Comparison of ENCODE assay signal across 11 mouse cellular contexts in the genomic region with DNA sequence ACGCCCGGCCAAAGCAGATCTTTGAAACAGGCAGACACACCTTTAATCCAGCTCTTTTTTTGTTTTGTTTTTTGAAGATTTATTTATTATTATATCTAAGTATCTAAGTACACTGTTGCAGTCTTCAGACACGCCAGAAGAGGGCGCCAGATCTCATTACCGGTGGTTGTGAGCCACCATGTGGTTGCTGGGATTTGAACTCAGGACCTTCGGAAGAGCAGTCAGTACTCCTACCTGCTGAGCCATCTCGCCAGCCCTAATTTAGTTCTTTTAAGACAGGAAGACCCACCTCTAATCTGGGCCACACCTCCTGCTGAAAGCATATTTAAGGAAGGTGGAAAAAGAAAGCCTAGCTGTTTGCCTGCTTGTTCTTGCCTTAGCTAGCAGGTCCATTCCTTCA. TPM values are rescaled to one million over a fixed set of nuclear protein-coding genes. Genes with fewer than 3 reads are reported as not detected.
DNase-seq lines count a peak whose midpoint lies in the region; ATAC-seq and TF ChIP-seq lines count a peak whose summit lies in the region.
"Had no signal": no experiment of that assay in that cellular context is flagged by ENCODE, and none has a peak within 500 bp of the region (broad histone marks: within the 10 kb centered on the region; RNA-seq: fewer than 3 reads in every experiment).

No protein-coding gene starts in this region.

- H3K36me3 ChIP-seq in hindbrain, embryonic 11.5 days (ENCODE audit: control insufficient read depth, insufficient read depth, low read length): no peaks in the 10 kb centered on the region
- H3K36me3 ChIP-seq in hindbrain, embryonic 13.5 days: no peaks in the 10 kb centered on the region
- H3K36me3 ChIP-seq in midbrain, postnatal 0 days (ENCODE audit: insufficient read depth, low read length): no peaks in the 10 kb centered on the region
- H3K36me3 ChIP-seq in midbrain, embryonic 14.5 days (ENCODE audit: control insufficient read depth, insufficient read depth, low read length): no peaks in the 10 kb centered on the region
- no peaks in the 10 kb centered on the region for H3K36me3 ChIP-seq in stomach, postnatal 0 days (ENCODE audit: control insufficient read depth, insufficient read depth, low read length)
- H3K36me3 ChIP-seq: hindbrain, embryonic 12.5 days had no signal

- TF ChIP-seq EP300 in stomach, postnatal 0 days (optimal IDR thresholded peaks at IDR 0.05): no peak

- TF ChIP-seq CTCF in midbrain, postnatal 0 days (IDR thresholded peaks at IDR 0.05): peak; percentile 32
- TF ChIP-seq CTCF in stomach, postnatal 0 days (IDR thresholded peaks at IDR 0.05; ENCODE audit: low read depth): peak; percentile 58

- ATAC-seq in hindbrain, embryonic 11.5 days (ENCODE audit: low FRiP score): no peak
- no peak for ATAC-seq in hindbrain, embryonic 13.5 days (ENCODE audit: low FRiP score)
- ATAC-seq in midbrain, postnatal 0 days (ENCODE audit: low FRiP score): no peak
- no peak for ATAC-seq in midbrain, embryonic 14.5 days (ENCODE audit: low FRiP score, low TSS enrichment)
- no peak for ATAC-seq in stomach, postnatal 0 days (ENCODE audit: low FRiP score, low TSS enrichment)

- no peak overlapping the region for H3K4me3 ChIP-seq in hindbrain, embryonic 11.5 days (ENCODE audit: low read depth, low read length)
- no peak overlapping the region for H3K4me3 ChIP-seq in hindbrain, embryonic 13.5 days
- H3K4me3 ChIP-seq in midbrain, postnatal 0 days (ENCODE audit: low read depth, low read length): no peak overlapping the region
- H3K4me3 ChIP-seq in midbrain, embryonic 14.5 days (replicated peaks; ENCODE audit: low read depth, low read length): no peak overlapping the region
- H3K4me3 ChIP-seq in stomach, postnatal 0 days (ENCODE audit: low read depth, low read length): no peak overlapping the region
- H3K4me3 ChIP-seq: hindbrain, embryonic 12.5 days had no signal

- H3K4me2 ChIP-seq in hindbrain, embryonic 11.5 days (replicated peaks; ENCODE audit: low read depth, low read length): no peak overlapping the region
- H3K4me2 ChIP-seq in hindbrain, embryonic 13.5 days: no peak overlapping the region
- H3K4me2 ChIP-seq in midbrain, postnatal 0 days (ENCODE audit: low read depth, low read length, poor library complexity, severe bottlenecking): no peak overlapping the region
- no peak overlapping the region for H3K4me2 ChIP-seq in midbrain, embryonic 14.5 days (ENCODE audit: low read length)
- no peak overlapping the region for H3K4me2 ChIP-seq in stomach, postnatal 0 days (replicated peaks; ENCODE audit: low read depth)
- H3K4me2 ChIP-seq: hindbrain, embryonic 12.5 days had no signal

- no peak overlapping the region for H3K9ac ChIP-seq in hindbrain, embryonic 11.5 days (ENCODE audit: low read depth, low read length)
- no peak overlapping the region for H3K9ac ChIP-seq in hindbrain, embryonic 13.5 days
- H3K9ac ChIP-seq in midbrain, postnatal 0 days (replicated peaks; ENCODE audit: low read length, poor library complexity, severe bottlenecking): no peak overlapping the region
- no peak overlapping the region for H3K9ac ChIP-seq in midbrain, embryonic 14.5 days (replicated peaks; ENCODE audit: low read length)
- no peak overlapping the region for H3K9ac ChIP-seq in stomach, postnatal 0 days (ENCODE audit: low read length)
- H3K9ac ChIP-seq: hindbrain, embryonic 12.5 days had no signal

- DNase-seq in hindbrain, embryonic 11.5 days (ENCODE audit: low spot score): peak; percentile 21
- no peak for DNase-seq in midbrain, postnatal 0 days (ENCODE audit: low spot score)
- DNase-seq in midbrain, embryonic 14.5 days: no peak
- DNase-seq in R1 (ENCODE audit: low read depth, low spot score): peak; percentile 58
- no peak for DNase-seq in stomach, postnatal 0 days (ENCODE audit: low spot score)
- DNase-seq in cerebellum, adult 11 months: no peak
- DNase-seq in urinary bladder, postnatal 10 days (ENCODE audit: low spot score): no peak
- DNase-seq: gastrocnemius, postnatal 36 days had no signal

- no peaks in the 10 kb centered on the region for H3K27me3 ChIP-seq in hindbrain, embryonic 11.5 days (ENCODE audit: control insufficient read depth, insufficient read depth, low read length)
- peaks cover 14% of the 10 kb centered on the region; the same call in 1 of the 2 replicates for H3K27me3 ChIP-seq in hindbrain, embryonic 13.5 days
- 0 out of 2 replicates have a peak, but pooled peaks cover 3% of the 10 kb centered on the region for H3K27me3 ChIP-seq in midbrain, postnatal 0 days (ENCODE audit: insufficient read depth, low read length)
- H3K27me3 ChIP-seq in midbrain, embryonic 14.5 days (ENCODE audit: control insufficient read depth, insufficient read depth, low read length): no peaks in the 10 kb centered on the region
- no peaks in the 10 kb centered on the region for H3K27me3 ChIP-seq in stomach, postnatal 0 days (ENCODE audit: control insufficient read depth, insufficient read depth, low read length)

- H3K27ac ChIP-seq in hindbrain, embryonic 11.5 days (ENCODE audit: low read depth, low read length): no peak overlapping the region
- no peak overlapping the region for H3K27ac ChIP-seq in hindbrain, embryonic 13.5 days
- no peak overlapping the region for H3K27ac ChIP-seq in midbrain, postnatal 0 days (ENCODE audit: low read depth, low read length)
- no peak overlapping the region for H3K27ac ChIP-seq in midbrain, embryonic 14.5 days (replicated peaks; ENCODE audit: low read depth, low read length)
- H3K27ac ChIP-seq in stomach, postnatal 0 days (replicated peaks): no peak overlapping the region
- H3K27ac ChIP-seq: hindbrain, embryonic 12.5 days; macrophage had no signal

- no peaks in the 10 kb centered on the region for H3K4me1 ChIP-seq in hindbrain, embryonic 11.5 days (replicated peaks; ENCODE audit: control insufficient read depth, insufficient read depth, low read length)
- H3K4me1 ChIP-seq in hindbrain, embryonic 13.5 days (replicated peaks): peaks cover 11% of the 10 kb centered on the region
- no peaks in the 10 kb centered on the region for H3K4me1 ChIP-seq in midbrain, postnatal 0 days (ENCODE audit: insufficient read depth, low read length)
- H3K4me1 ChIP-seq in midbrain, embryonic 14.5 days (ENCODE audit: control insufficient read depth, insufficient read depth, low read length): no peaks in the 10 kb centered on the region
- H3K4me1 ChIP-seq in stomach, postnatal 0 days (replicated peaks; ENCODE audit: control insufficient read depth, insufficient read depth): no peaks in the 10 kb centered on the region

- WGBS in hindbrain, embryonic 11.5 days: 51% methylated on average over 7 of the region's 7 CpGs
- WGBS in hindbrain, embryonic 13.5 days: 55% methylated on average over 7 of the region's 7 CpGs
- WGBS in midbrain, postnatal 0 days: 56% methylated on average over 7 of the region's 7 CpGs
- 53% methylated on average over 7 of the region's 7 CpGs for WGBS in midbrain, embryonic 14.5 days
- 49% methylated on average over 7 of the region's 7 CpGs for WGBS in stomach, postnatal 0 days

- no peaks in the 10 kb centered on the region for H3K9me3 ChIP-seq in hindbrain, embryonic 11.5 days (ENCODE audit: control insufficient read depth, low read length)
- H3K9me3 ChIP-seq in hindbrain, embryonic 13.5 days: no peaks in the 10 kb centered on the region
- H3K9me3 ChIP-seq in midbrain, postnatal 0 days (ENCODE audit: low read length): no peaks in the 10 kb centered on the region
- H3K9me3 ChIP-seq in midbrain, embryonic 14.5 days (ENCODE audit: control insufficient read depth, low read length): no peaks in the 10 kb centered on the region
- no peaks in the 10 kb centered on the region for H3K9me3 ChIP-seq in stomach, postnatal 0 days (ENCODE audit: control insufficient read depth, low read length)
- H3K9me3 ChIP-seq: hindbrain, embryonic 12.5 days had no signal

RNA-seq across cellular contexts. Expression of gene Snrpc, which starts 7.5 kb away (rescaled TPM):
- polyA plus RNA-seq in hindbrain, embryonic 11.5 days (2014; fragmentation: Nextera tagmentation; extraction: Ambion mirVana): 344 and 359 TPM in 2 replicates
- 260 and 270 TPM in 2 replicates for polyA plus RNA-seq in hindbrain, embryonic 13.5 days (2015; fragmentation: Nextera tagmentation; extraction: Ambion mirVana)
- 112 and 140 TPM in 2 replicates for total RNA-seq in midbrain, postnatal 0 days (2014; rRNA removed)
- 210 and 216 TPM in 2 replicates for polyA plus RNA-seq in midbrain, postnatal 0 days (2015; fragmentation: Nextera tagmentation; extraction: Ambion mirVana)
- 240 and 274 TPM in 2 replicates for polyA plus RNA-seq in midbrain, embryonic 14.5 days (2014; fragmentation: Nextera tagmentation; extraction: Ambion mirVana)
- 163 and 179 TPM in 2 replicates for polyA plus RNA-seq in stomach, postnatal 0 days (2015; fragmentation: Nextera tagmentation; extraction: Ambion mirVana)

RNA-seq across cellular contexts. Expression of gene D17Wsu92e, which starts 10.0 kb away (rescaled TPM):
- 10.4 and 10.9 TPM in 2 replicates for polyA plus RNA-seq in hindbrain, embryonic 11.5 days (2014; fragmentation: Nextera tagmentation; extraction: Ambion mirVana)
- polyA plus RNA-seq in hindbrain, embryonic 13.5 days (2015; fragmentation: Nextera tagmentation; extraction: Ambion mirVana): 10.0 and 10.1 TPM in 2 replicates
- 72.8 and 73.8 TPM in 2 replicates for total RNA-seq in midbrain, postnatal 0 days (2014; rRNA removed)
- 8.3 and 8.7 TPM in 2 replicates for polyA plus RNA-seq in midbrain, postnatal 0 days (2015; fragmentation: Nextera tagmentation; extraction: Ambion mirVana)
- polyA plus RNA-seq in midbrain, embryonic 14.5 days (2014; fragmentation: Nextera tagmentation; extraction: Ambion mirVana): 11.7 and 12.9 TPM in 2 replicates
- 23.3 and 25.4 TPM in 2 replicates for polyA plus RNA-seq in stomach, postnatal 0 days (2015; fragmentation: Nextera tagmentation; extraction: Ambion mirVana)

RNA-seq across cellular contexts. Expression of gene Uhrf1bp1, which starts 25.8 kb away (rescaled TPM):
- polyA plus RNA-seq in hindbrain, embryonic 11.5 days (2014; fragmentation: Nextera tagmentation; extraction: Ambion mirVana): 4.9 TPM in 2 replicates
- polyA plus RNA-seq in hindbrain, embryonic 13.5 days (2015; fragmentation: Nextera tagmentation; extraction: Ambion mirVana): 5.6 and 6.7 TPM in 2 replicates
- 18.0 and 19.9 TPM in 2 replicates for total RNA-seq in midbrain, postnatal 0 days (2014; rRNA removed)
- 3.9 and 4.5 TPM in 2 replicates for polyA plus RNA-seq in midbrain, postnatal 0 days (2015; fragmentation: Nextera tagmentation; extraction: Ambion mirVana)
- 6.6 and 9.3 TPM in 2 replicates for polyA plus RNA-seq in midbrain, embryonic 14.5 days (2014; fragmentation: Nextera tagmentation; extraction: Ambion mirVana)
- 1.3 and 1.4 TPM in 2 replicates for polyA plus RNA-seq in stomach, postnatal 0 days (2015; fragmentation: Nextera tagmentation; extraction: Ambion mirVana)

Comparison
In these comparisons a context has a peak if more than half of its experiments do, and no peak if none do; other contexts are left out.
1. DNase-seq: peak in hindbrain, embryonic 11.5 days (single experiment) and R1 (single experiment); none in midbrain, postnatal 0 days (single experiment), midbrain, embryonic 14.5 days (single experiment), stomach, postnatal 0 days (single experiment), cerebellum, adult 11 months (single experiment) and urinary bladder, postnatal 10 days (single experiment).